Mouse (Mus musculus) lung, postnatal 0 days (tissue): ENCODE results near the gene BC107364. TPM values are rescaled to one million over a fixed set of nuclear protein-coding genes. Genes with fewer than 3 reads are reported as not detected.
A peak's percentile ranks its signal among the peaks of the same experiment; 100 is the strongest.
"Not testable (repeated sequence)": the region's sequence is repeated elsewhere in the genome, so short reads cannot be mapped to it uniquely, and the experiment has no call there.

Source experiments
- ATAC-seq: fragments of 200-750 bp; cut with Nextera tagmentation; 2 replicates; pipeline ENCODE4 v1.8.0; 2017; ENCODE audit warnings: moderate library complexity
- DNase-seq: peaks from one replicate; pipeline ENCODE4 v3.0.0-alpha.2; 2016; ENCODE audit warnings: low spot score
- H3K27ac ChIP-seq: fragments of 300-500 bp; sonication (generic); 2 replicates; pipeline ENCODE4 v1.5.1; 2014; ENCODE audit warnings: antibody characterized with exemption, mild to moderate bottlenecking, low read length, mixed read lengths
- H3K27me3 ChIP-seq: fragments of 300-500 bp; sonication (generic); replicated peaks from 2 replicates; pipeline ENCODE4 v1.6.1; 2014; ENCODE audit warnings: low read length, mixed read lengths; ENCODE audit not compliant: insufficient read depth
- H3K36me3 ChIP-seq: fragments of 300-500 bp; sonication (generic); 2 replicates; pipeline ENCODE4 v1.6.1; 2014; ENCODE audit warnings: low read length, mixed read lengths; ENCODE audit not compliant: insufficient read depth
- H3K4me1 ChIP-seq: fragments of 300-500 bp; sonication (generic); 2 replicates; pipeline ENCODE4 v1.6.1; 2014; ENCODE audit warnings: antibody characterized with exemption, low read depth, low read length, mixed read lengths; ENCODE audit not compliant: insufficient read depth
- H3K4me2 ChIP-seq: fragments of 300-500 bp; sonication (generic); replicated peaks from 2 replicates; pipeline ENCODE4 v1.6.1; 2014; ENCODE audit warnings: low read depth, mild to moderate bottlenecking, low read length, moderate library complexity, mixed read lengths
- H3K4me3 ChIP-seq: fragments of 300-500 bp; sonication (generic); 2 replicates; pipeline ENCODE4 v1.5.1; 2014; ENCODE audit warnings: low read depth, low read length
- H3K9ac ChIP-seq: fragments of 300-500 bp; sonication (generic); replicated peaks from 2 replicates; pipeline ENCODE4 v1.6.1; 2014; ENCODE audit warnings: low read depth, mild to moderate bottlenecking
- H3K9me3 ChIP-seq: fragments of 300-500 bp; sonication (generic); 2 replicates; pipeline ENCODE4 v1.6.1; 2016; ENCODE audit warnings: low read length, mixed read lengths
- CTCF ChIP-seq: IDR thresholded peaks from 2 replicates; pipeline ENCODE4 v1.5.1; 2016; ENCODE audit warnings: antibody characterized with exemption, mild to moderate bottlenecking
- EP300 ChIP-seq: IDR thresholded peaks from 2 replicates; pipeline ENCODE4 v1.6.1; 2016; ENCODE audit warnings: antibody characterized with exemption, mild to moderate bottlenecking, control low read depth
- WGBS: fragments of 180-500 bp; shearing (Covaris S2); extraction: QIAGEN DNeasy Blood & Tissue Kit; methylation state at CpG from one replicate; pipeline ENCODE4 v1.1.7; 2014; 5-methylcytosine and 5-hydroxymethylcytosine counted together
- polyA plus RNA-seq: library from polyadenylated mRNA; unstranded; fragments of >200 nt; fragmentation: Nextera tagmentation; extraction: Ambion mirVana; gene quantifications from 2 replicates; pipeline ENCODE4 v1.2.1, GENCODE M21; 2015

Gene BC107364
- polyA plus RNA-seq, result 0.12 and 0.19 TPM in 2 replicates

DNA sequence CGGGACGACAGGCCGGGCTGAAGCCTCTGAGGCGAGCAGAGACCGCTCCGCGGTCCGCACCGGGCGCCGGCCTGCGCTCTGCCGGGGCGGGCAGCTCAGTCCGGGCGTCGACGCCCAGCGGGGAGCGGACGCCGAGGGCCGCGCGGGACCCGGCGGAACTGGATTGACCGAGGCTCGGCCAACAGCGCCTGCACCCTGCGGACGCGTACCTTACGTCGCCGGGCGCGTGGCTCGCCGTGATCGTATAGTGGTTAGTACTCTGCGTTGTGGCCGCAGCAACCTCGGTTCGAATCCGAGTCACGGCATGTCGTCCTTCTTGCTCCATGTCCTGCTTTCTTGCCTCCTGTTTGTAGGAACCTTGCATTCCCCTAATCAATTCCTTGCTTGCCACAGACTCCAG lies at the start of gene BC107364:
TSS of gene BC107364 (minus strand) at position 45 of the 400 bp plus-strand sequence.
- H3K4me2 ChIP-seq, H3K4me1 ChIP-seq, H3K27ac ChIP-seq, H3K9me3 ChIP-seq, H3K36me3 ChIP-seq, H3K9ac ChIP-seq, H3K27me3 ChIP-seq, DNase-seq, H3K4me3 ChIP-seq: not testable (repeated sequence)
- ATAC-seq, result peak; percentile 51
- no CpG with 5 or more reads among the region's 48 CpGs for WGBS

DNA sequence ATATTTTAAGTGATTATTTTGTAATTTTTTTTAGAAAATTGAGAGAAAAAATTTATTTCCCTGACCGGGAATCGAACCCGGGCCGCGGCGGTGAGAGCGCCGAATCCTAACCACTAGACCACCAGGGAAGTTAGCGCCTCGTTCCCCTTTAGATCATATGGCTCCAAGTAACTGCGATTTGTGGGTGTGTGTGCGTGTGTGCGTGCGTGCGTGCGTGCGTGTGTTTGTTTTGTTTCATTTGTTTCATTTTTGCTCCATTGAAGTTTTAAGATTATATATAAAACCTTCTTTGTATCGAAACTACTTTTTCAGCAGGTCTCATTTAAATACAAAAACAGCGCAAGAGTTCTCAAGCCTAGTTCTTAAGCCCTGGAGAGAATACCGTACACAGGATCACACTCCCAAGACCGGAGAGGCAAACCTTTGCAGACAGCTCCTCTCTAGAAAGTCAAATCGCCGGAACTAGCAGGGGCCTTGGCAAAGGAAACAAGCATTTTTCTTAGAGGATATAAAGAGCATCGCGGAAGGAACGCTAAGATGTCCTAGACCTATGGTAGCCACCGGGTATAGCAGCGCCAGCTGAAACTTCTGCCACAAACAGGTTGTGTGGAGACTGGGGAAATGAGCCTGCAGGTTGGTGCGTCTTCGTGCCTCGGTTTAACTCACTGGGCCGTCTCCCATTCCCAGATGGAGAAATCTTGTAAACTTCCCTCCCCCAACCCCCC lies 49.4 kb upstream of the BC107364 start:
- H3K27ac ChIP-seq, result peak overlapping the region; percentile 95

DNA sequence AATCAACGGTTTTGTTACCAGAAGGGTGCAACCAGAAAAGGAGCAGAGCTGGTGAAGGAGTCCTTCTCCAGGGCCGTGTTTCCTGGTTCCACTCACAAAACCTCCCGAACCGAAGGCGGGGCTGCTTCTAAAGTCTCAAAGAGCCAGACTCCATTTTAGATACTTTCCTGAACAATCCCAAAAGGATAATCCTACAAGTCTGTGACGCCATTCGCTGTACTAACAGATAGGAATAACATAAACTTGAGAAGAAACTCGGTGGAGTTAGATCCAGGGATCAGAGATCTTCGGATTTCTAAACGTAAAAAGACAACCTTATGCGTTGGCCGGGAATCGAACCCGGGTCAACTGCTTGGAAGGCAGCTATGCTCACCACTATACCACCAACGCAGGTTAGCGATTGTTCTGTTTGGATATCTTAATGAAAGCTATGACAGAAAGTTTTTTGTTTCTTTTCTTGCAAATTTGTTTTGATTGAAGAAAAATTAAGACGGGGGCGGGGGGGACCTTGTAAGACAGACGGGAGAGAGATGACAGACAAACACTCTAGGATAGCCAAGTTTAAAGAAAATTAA lies 48.7 kb upstream of the BC107364 start:
- peak overlapping the region; percentile 47 for H3K4me2 ChIP-seq
- no peaks in the 10 kb centered on the region for H3K9me3 ChIP-seq
- H3K36me3 ChIP-seq, result no peaks in the 10 kb centered on the region
- no peaks in the 10 kb centered on the region for H3K27me3 ChIP-seq
- peak overlapping the region; percentile 79 for H3K4me3 ChIP-seq
- DNase-seq (peak; percentile 89), ATAC-seq (peak; percentile 77)
- under 1% methylated on average over 19 of the region's 19 CpGs for WGBS
- H3K9ac ChIP-seq, result peak overlapping the region; percentile 79
- TF ChIP-seq EP300 (0 out of 2 replicates have a peak, but pooled peaks have one; percentile 55), CTCF (no peak)
- no peaks in the 10 kb centered on the region for H3K4me1 ChIP-seq
- peak overlapping the region; percentile 95 for H3K27ac ChIP-seq

More for the DNA sequence above, 49.4 kb upstream of the BC107364 start:
- no peaks in the 10 kb centered on the region for H3K27me3 ChIP-seq
- 0 out of 2 replicates have a peak, but pooled peaks have one; percentile 44 for TF ChIP-seq EP300
- TF ChIP-seq CTCF, result no peak
- no peaks in the 10 kb centered on the region for H3K4me1 ChIP-seq
- ATAC-seq (peak; percentile 74), DNase-seq (peak; percentile 83)
- under 1% methylated on average over 32 of the region's 32 CpGs for WGBS
- no peaks in the 10 kb centered on the region for H3K36me3 ChIP-seq
- H3K9me3 ChIP-seq, result no peaks in the 10 kb centered on the region
- H3K4me2 ChIP-seq, result peak overlapping the region; percentile 77
- peak overlapping the region; percentile 33; the same call in 1 of the 2 replicates for H3K9ac ChIP-seq
- peak overlapping the region; percentile 79 for H3K4me3 ChIP-seq

DNA sequence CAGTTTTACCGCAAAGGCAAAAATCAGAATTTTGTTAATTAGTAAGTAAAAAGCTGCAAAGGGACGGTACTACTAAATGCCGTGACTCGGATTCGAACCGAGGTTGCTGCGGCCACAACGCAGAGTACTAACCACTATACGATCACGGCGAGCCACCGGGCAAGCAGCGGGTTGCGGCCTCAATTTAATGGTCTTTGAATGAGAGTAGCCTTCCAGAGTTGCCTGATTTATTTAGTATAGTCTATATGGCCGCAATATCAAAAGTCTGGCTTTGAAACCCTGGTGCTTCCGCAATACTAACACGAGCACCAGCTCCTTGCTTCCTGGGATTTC lies 48.1 kb upstream of the BC107364 start:
- no peaks in the 10 kb centered on the region for H3K36me3 ChIP-seq
- TF ChIP-seq EP300, result peak; percentile 8; the same call in 1 of the 2 replicates
- TF ChIP-seq CTCF, result no peak
- no peaks in the 10 kb centered on the region for H3K9me3 ChIP-seq
- H3K4me1 ChIP-seq, result no peaks in the 10 kb centered on the region
- peak overlapping the region; percentile 95 for H3K27ac ChIP-seq
- peak; percentile 81 for ATAC-seq
- peak overlapping the region; percentile 47 for H3K4me2 ChIP-seq
- peak overlapping the region; percentile 79 for H3K9ac ChIP-seq
- peak; percentile 90 for DNase-seq
- H3K4me3 ChIP-seq, result peak overlapping the region; percentile 79
- H3K27me3 ChIP-seq, result no peaks in the 10 kb centered on the region
- under 1% methylated on average over 17 of the region's 17 CpGs for WGBS

DNA sequence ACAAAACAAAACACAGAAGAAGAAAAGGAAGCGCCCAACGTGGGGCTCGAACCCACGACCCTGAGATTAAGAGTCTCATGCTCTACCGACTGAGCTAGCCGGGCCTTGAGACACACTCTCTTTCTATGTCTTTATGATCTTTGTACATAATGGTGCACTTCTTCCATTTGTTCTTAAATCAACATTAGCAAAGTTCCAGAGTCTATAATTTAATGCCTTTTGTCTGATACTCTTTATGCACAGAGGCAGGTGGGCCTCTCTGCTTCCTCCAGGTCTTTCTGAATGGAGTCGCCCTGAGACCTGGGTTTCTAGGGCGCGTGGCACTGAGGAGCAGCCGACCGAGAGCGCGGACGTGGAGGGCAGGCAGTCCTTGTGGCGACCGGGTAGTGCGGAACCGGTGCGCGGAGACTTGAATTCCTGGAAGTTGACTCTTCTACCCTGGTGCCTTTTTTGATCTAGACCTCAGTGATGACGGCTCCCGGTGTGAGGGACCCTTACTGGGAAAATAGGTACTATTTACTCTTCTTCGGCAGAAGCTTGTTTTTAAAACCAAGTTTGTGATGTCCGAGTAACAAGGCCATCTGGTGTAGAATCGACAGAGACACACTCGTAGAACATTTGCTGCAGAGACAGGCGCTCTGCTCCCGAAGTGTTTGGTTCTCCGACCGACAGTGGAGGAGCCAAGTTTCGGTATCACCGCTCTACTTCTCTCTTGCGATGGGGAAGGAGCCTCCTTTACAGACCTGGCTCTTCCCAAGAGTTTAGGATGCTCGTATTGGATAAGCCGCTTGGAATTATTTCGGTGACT lies 47.6 kb upstream of the BC107364 start:
- ATAC-seq (peak; percentile 35), DNase-seq (peak; percentile 88)
- H3K4me3 ChIP-seq, result peak overlapping the region; percentile 79
- no peak for TF ChIP-seq EP300
- no peak for TF ChIP-seq CTCF
- WGBS, result under 1% methylated on average over 36 of the region's 36 CpGs
- no peaks in the 10 kb centered on the region for H3K9me3 ChIP-seq
- H3K4me1 ChIP-seq, result no peaks in the 10 kb centered on the region
- no peaks in the 10 kb centered on the region for H3K36me3 ChIP-seq
- H3K27me3 ChIP-seq, result no peaks in the 10 kb centered on the region
- peak overlapping the region; percentile 47 for H3K4me2 ChIP-seq
- H3K9ac ChIP-seq, result peak overlapping the region; percentile 75
- peak overlapping the region; percentile 95 for H3K27ac ChIP-seq
